Mouse (Mus musculus): ENCODE results near the gene Atcay. TPM values are rescaled to one million over a fixed set of nuclear protein-coding genes. Genes with fewer than 3 reads are reported as not detected.

Atcay gene
- total and polyA plus RNA-seq, 2 experiments: not detected

- Histone ChIP-seq H3K4me1 (ENCODE audit: control insufficient read depth, insufficient read depth, low read length) (peaks cover 5% of the 10 kb centered on the region), H3K9ac (ENCODE audit: low read depth, low read length) (no peak overlapping the region), H3K36me3 (ENCODE audit: control insufficient read depth, insufficient read depth, low read length) (no peaks in the 10 kb centered on the region; the same call in 1 of the 2 replicates), H3K27ac (replicated peaks; ENCODE audit: insufficient read depth, low read depth, low read length) (no peak overlapping the region), H3K27me3 (ENCODE audit: control insufficient read depth, insufficient read depth, low read length) (no peaks in the 10 kb centered on the region), H3K79me2 (ENCODE audit: control insufficient read depth, insufficient read depth, low read length) (peaks cover 36% of the 10 kb centered on the region), H3K4me3 (ENCODE audit: insufficient read depth, low read depth, low read length) (no peak overlapping the region)
- 87% methylated on average over 8 of the region's 8 CpGs for WGBS
- DNase-seq (ENCODE audit: extremely low read depth, low read depth, low spot score): no peak
- TF ChIP-seq CTCF (IDR thresholded peaks at IDR 0.05; ENCODE audit: low read depth, low read length) (no peak), POLR2A (IDR thresholded peaks at IDR 0.05; ENCODE audit: extremely low read depth, insufficient read depth, low read length) (no peak)
These were observed 68.9 kb downstream of the Atcay start for GRCm38 (mm10) chr10:81161602-81162317.

- H3K27me3 ChIP-seq (ENCODE audit: control insufficient read depth, insufficient read depth, low read length): no peaks in the 10 kb centered on the region
- no peak overlapping the region for H3K9ac ChIP-seq (ENCODE audit: low read depth, low read length)
- TF ChIP-seq POLR2A (IDR thresholded peaks at IDR 0.05; ENCODE audit: extremely low read depth, insufficient read depth, low read length) (no peak), CTCF (IDR thresholded peaks at IDR 0.05; ENCODE audit: low read depth, low read length) (no peak)
- no peak for DNase-seq (ENCODE audit: extremely low read depth, low read depth, low spot score)
- peaks cover 2% of the 10 kb centered on the region; the same call in 1 of the 2 replicates for H3K36me3 ChIP-seq (ENCODE audit: control insufficient read depth, insufficient read depth, low read length)
- H3K79me2 ChIP-seq (ENCODE audit: control insufficient read depth, insufficient read depth, low read length): no peaks in the 10 kb centered on the region; the same call in 1 of the 2 replicates
- H3K4me3 ChIP-seq (ENCODE audit: insufficient read depth, low read depth, low read length): no peak overlapping the region
- H3K4me1 ChIP-seq (ENCODE audit: control insufficient read depth, insufficient read depth, low read length): no peaks in the 10 kb centered on the region
- 85% methylated on average over 6 of the region's 6 CpGs for WGBS
- H3K27ac ChIP-seq (replicated peaks; ENCODE audit: insufficient read depth, low read depth, low read length): no peak overlapping the region
These were observed 75.9 kb downstream of the Atcay start for GRCm38 (mm10) chr10:81154736-81155135.

Other genes with a start within 250 kb of the Atcay start
Only the 30 nearest of the 31 such genes appear.
- gene Gng7, start 215.9 kb downstream of the Atcay start, total RNA-seq (2014; rRNA removed): 0.09 and 0.13 TPM in 2 replicates
- gene Gng7, start 215.9 kb downstream of the Atcay start, polyA plus RNA-seq (2012; rRNA removed): 0.65 TPM in 2 replicates
- 0.07 TPM in 1 of 2 replicates, not detected in the other for gene Diras1, start 205.2 kb downstream of the Atcay start, total RNA-seq (2014; rRNA removed)
- not detected in 2 replicates for gene Diras1, start 205.2 kb downstream of the Atcay start, polyA plus RNA-seq (2012; rRNA removed)
- 6.1 and 6.9 TPM in 2 replicates for gene Slc39a3, start 193.4 kb downstream of the Atcay start, total RNA-seq (2014; rRNA removed)
- 13.2 and 14.1 TPM in 2 replicates for gene Slc39a3, start 193.4 kb downstream of the Atcay start, polyA plus RNA-seq (2012; rRNA removed)
- gene Sgta, start 170.7 kb downstream of the Atcay start, total RNA-seq (2014; rRNA removed): 43.9 and 53.8 TPM in 2 replicates
- 136 and 146 TPM in 2 replicates for gene Sgta, start 170.7 kb downstream of the Atcay start, polyA plus RNA-seq (2012; rRNA removed)
- gene Thop1, start 160.8 kb downstream of the Atcay start, total RNA-seq (2014; rRNA removed): 7.4 and 9.3 TPM in 2 replicates
- 12.0 and 13.1 TPM in 2 replicates for gene Thop1, start 160.8 kb downstream of the Atcay start, polyA plus RNA-seq (2012; rRNA removed)
- 190 and 205 TPM in 2 replicates for gene Creb3l3, start 132.0 kb downstream of the Atcay start, total RNA-seq (2014; rRNA removed)
- gene Creb3l3, start 132.0 kb downstream of the Atcay start, polyA plus RNA-seq (2012; rRNA removed): 287 and 308 TPM in 2 replicates
- 46.6 and 61.1 TPM in 2 replicates for gene Map2k2, start 124.9 kb downstream of the Atcay start, total RNA-seq (2014; rRNA removed)
- 192 and 231 TPM in 2 replicates for gene Map2k2, start 124.9 kb downstream of the Atcay start, polyA plus RNA-seq (2012; rRNA removed)
- gene Zbtb7a, start 95.6 kb downstream of the Atcay start, total RNA-seq (2014; rRNA removed): 10.0 and 14.2 TPM in 2 replicates
- 28.6 and 34.0 TPM in 2 replicates for gene Zbtb7a, start 95.6 kb downstream of the Atcay start, polyA plus RNA-seq (2012; rRNA removed)
- gene Pias4, start 62.9 kb downstream of the Atcay start, total RNA-seq (2014; rRNA removed): 8.9 and 10.1 TPM in 2 replicates
- gene Pias4, start 62.9 kb downstream of the Atcay start, polyA plus RNA-seq (2012; rRNA removed): 17.8 and 22.7 TPM in 2 replicates
- 812 and 946 TPM in 2 replicates for gene Eef2, start 54.2 kb downstream of the Atcay start, total RNA-seq (2014; rRNA removed)
- gene Eef2, start 54.2 kb downstream of the Atcay start, polyA plus RNA-seq (2012; rRNA removed): 1,151 and 1,204 TPM in 2 replicates
- 14.1 and 16.0 TPM in 2 replicates for gene Dapk3, start 47.8 kb downstream of the Atcay start, total RNA-seq (2014; rRNA removed)
- 42.5 and 44.2 TPM in 2 replicates for gene Dapk3, start 47.8 kb downstream of the Atcay start, polyA plus RNA-seq (2012; rRNA removed)
- not detected in 2 replicates for gene 4930442H23Rik, start 47.0 kb downstream of the Atcay start, total RNA-seq (2014; rRNA removed)
- gene 4930442H23Rik, start 47.0 kb downstream of the Atcay start, polyA plus RNA-seq (2012; rRNA removed): not detected in 2 replicates
- 0.09 TPM in 1 of 2 replicates, not detected in the other for gene Nmrk2, start 28.8 kb downstream of the Atcay start, total RNA-seq (2014; rRNA removed)
- not detected in 2 replicates for gene Nmrk2, start 28.8 kb downstream of the Atcay start, polyA plus RNA-seq (2012; rRNA removed)
- 0.27 and 0.74 TPM in 2 replicates for gene Zfr2, start 2.3 kb upstream of the Atcay start, total RNA-seq (2014; rRNA removed)
- gene Zfr2, start 2.3 kb upstream of the Atcay start, polyA plus RNA-seq (2012; rRNA removed): 0.15 and 1.6 TPM in 2 replicates
- 0.60 and 0.65 TPM in 2 replicates for gene Matk, start 22.1 kb upstream of the Atcay start, total RNA-seq (2014; rRNA removed)
- 0.27 and 0.43 TPM in 2 replicates for gene Matk, start 22.1 kb upstream of the Atcay start, polyA plus RNA-seq (2012; rRNA removed)
- gene Mrpl54, start 36.1 kb upstream of the Atcay start, total RNA-seq (2014; rRNA removed): 52.1 and 65.9 TPM in 2 replicates
- 66.6 and 85.9 TPM in 2 replicates for gene Mrpl54, start 36.1 kb upstream of the Atcay start, polyA plus RNA-seq (2012; rRNA removed)
- 30.5 and 44.1 TPM in 2 replicates for gene Apba3, start 36.1 kb upstream of the Atcay start, total RNA-seq (2014; rRNA removed)
- 132 and 143 TPM in 2 replicates for gene Apba3, start 36.1 kb upstream of the Atcay start, polyA plus RNA-seq (2012; rRNA removed)
- gene Tjp3, start 60.7 kb upstream of the Atcay start, total RNA-seq (2014; rRNA removed): 7.6 and 7.7 TPM in 2 replicates
- 24.2 and 32.0 TPM in 2 replicates for gene Tjp3, start 60.7 kb upstream of the Atcay start, polyA plus RNA-seq (2012; rRNA removed)
- gene Pip5k1c, start 62.1 kb upstream of the Atcay start, total RNA-seq (2014; rRNA removed): 7.4 and 10.0 TPM in 2 replicates
- 25.8 and 30.1 TPM in 2 replicates for gene Pip5k1c, start 62.1 kb upstream of the Atcay start, polyA plus RNA-seq (2012; rRNA removed)
- gene Cactin, start 90.3 kb upstream of the Atcay start, total RNA-seq (2014; rRNA removed): 5.0 and 5.7 TPM in 2 replicates
- 12.8 and 14.1 TPM in 2 replicates for gene Cactin, start 90.3 kb upstream of the Atcay start, polyA plus RNA-seq (2012; rRNA removed)
- 0.37 and 0.81 TPM in 2 replicates for gene Tbxa2r, start 97.9 kb upstream of the Atcay start, total RNA-seq (2014; rRNA removed)
- 3.8 and 4.0 TPM in 2 replicates for gene Tbxa2r, start 97.9 kb upstream of the Atcay start, polyA plus RNA-seq (2012; rRNA removed)
- under 0.01 and 0.27 TPM in 2 replicates for gene Gipc3, start 112.4 kb upstream of the Atcay start, total RNA-seq (2014; rRNA removed)
- gene Gipc3, start 112.4 kb upstream of the Atcay start, polyA plus RNA-seq (2012; rRNA removed): 0.51 and 0.57 TPM in 2 replicates
- 9.9 and 10.8 TPM in 2 replicates for gene Hmg20b, start 119.6 kb upstream of the Atcay start, total RNA-seq (2014; rRNA removed)
- gene Hmg20b, start 119.6 kb upstream of the Atcay start, polyA plus RNA-seq (2012; rRNA removed): 48.1 and 54.0 TPM in 2 replicates
- 5.3 and 7.4 TPM in 2 replicates for gene Mfsd12, start 126.7 kb upstream of the Atcay start, total RNA-seq (2014; rRNA removed)
- 12.8 and 13.4 TPM in 2 replicates for gene Mfsd12, start 126.7 kb upstream of the Atcay start, polyA plus RNA-seq (2012; rRNA removed)
- 0.47 TPM in 1 of 2 replicates, not detected in the other for gene 4930404N11Rik, start 135.0 kb upstream of the Atcay start, total RNA-seq (2014; rRNA removed)
- 0.12 and 0.37 TPM in 2 replicates for gene 4930404N11Rik, start 135.0 kb upstream of the Atcay start, polyA plus RNA-seq (2012; rRNA removed)
- gene Fzr1, start 147.7 kb upstream of the Atcay start, total RNA-seq (2014; rRNA removed): 6.2 and 8.1 TPM in 2 replicates
- gene Fzr1, start 147.7 kb upstream of the Atcay start, polyA plus RNA-seq (2012; rRNA removed): 20.9 and 29.9 TPM in 2 replicates
- 39.7 and 53.8 TPM in 2 replicates for gene Dohh, start 153.6 kb upstream of the Atcay start, total RNA-seq (2014; rRNA removed)
- 42.6 and 49.7 TPM in 2 replicates for gene Dohh, start 153.6 kb upstream of the Atcay start, polyA plus RNA-seq (2012; rRNA removed)
- 2.4 TPM in 1 of 2 replicates, not detected in the other for gene Gm48551, start 153.6 kb upstream of the Atcay start, total RNA-seq (2014; rRNA removed)
- 0.32 and 0.44 TPM in 2 replicates for gene Gm48551, start 153.6 kb upstream of the Atcay start, polyA plus RNA-seq (2012; rRNA removed)
- 0.40 TPM in 1 of 2 replicates, not detected in the other for gene Gm48552, start 158.2 kb upstream of the Atcay start, total RNA-seq (2014; rRNA removed)
- gene Gm48552, start 158.2 kb upstream of the Atcay start, polyA plus RNA-seq (2012; rRNA removed): 0.26 and 1.4 TPM in 2 replicates
- 1.3 and 1.5 TPM in 2 replicates for gene Smim24, start 162.2 kb upstream of the Atcay start, total RNA-seq (2014; rRNA removed)
- 2.3 and 4.1 TPM in 2 replicates for gene Smim24, start 162.2 kb upstream of the Atcay start, polyA plus RNA-seq (2012; rRNA removed)

Data from liver, adult 2 months (tissue).